Mouse (Mus musculus) kidney, postnatal 0 days (tissue): ENCODE measurements around the gene Cntnap2. TPM values are rescaled to one million over a fixed set of nuclear protein-coding genes. Genes with fewer than 3 reads are reported as not detected.

Source experiments
- ATAC-seq: fragments of 200-750 bp; cut with Nextera tagmentation; replicated peaks from 2 replicates; pipeline ENCODE4 v1.8.0; 2017; ENCODE audit warnings: low read depth, moderate number of reproducible peaks, moderate TSS enrichment, moderate library complexity; ENCODE audit not compliant: low FRiP score
- DNase-seq: peaks from one replicate; pipeline ENCODE4 v3.0.0-alpha.2; 2016; ENCODE audit warnings: low spot score
- H3K27ac ChIP-seq: fragments of 300-500 bp; sonication (generic); 2 replicates; pipeline ENCODE4 v1.5.1; 2014; ENCODE audit warnings: mild to moderate bottlenecking
- H3K27me3 ChIP-seq: fragments of 300-500 bp; sonication (generic); 2 replicates; pipeline ENCODE4 v1.6.1; 2014; ENCODE audit warnings: low read length, mixed read lengths; ENCODE audit not compliant: insufficient read depth
- H3K36me3 ChIP-seq: fragments of 300-500 bp; sonication (generic); 2 replicates; pipeline ENCODE4 v1.6.1; 2014; ENCODE audit warnings: low read length, mixed read lengths; ENCODE audit not compliant: insufficient read depth
- H3K4me1 ChIP-seq: fragments of 300-500 bp; sonication (generic); replicated peaks from 2 replicates; pipeline ENCODE4 v1.6.1; 2014; ENCODE audit warnings: antibody characterized with exemption, low read length, mixed read lengths; ENCODE audit not compliant: insufficient read depth
- H3K4me2 ChIP-seq: fragments of 300-500 bp; sonication (generic); 2 replicates; pipeline ENCODE4 v1.6.1; 2014; ENCODE audit warnings: mild to moderate bottlenecking, low read length, moderate library complexity, mixed read lengths
- H3K4me3 ChIP-seq: fragments of 300-500 bp; sonication (generic); replicated peaks from 2 replicates; pipeline ENCODE4 v1.5.1; 2014; ENCODE audit warnings: low read depth, low read length
- H3K9ac ChIP-seq: fragments of 300-500 bp; sonication (generic); 2 replicates; pipeline ENCODE4 v1.6.1; 2014; ENCODE audit warnings: low read depth, low read length
- H3K9me3 ChIP-seq: fragments of 300-500 bp; sonication (generic); replicated peaks from 2 replicates; pipeline ENCODE4 v1.6.1; 2016; ENCODE audit warnings: low read length, inconsistent platforms, mixed read lengths
- CTCF ChIP-seq: IDR thresholded peaks from 2 replicates; pipeline ENCODE4 v1.5.1; 2016; ENCODE audit warnings: antibody characterized with exemption, low read depth, mild to moderate bottlenecking, moderate library complexity
- WGBS: fragments of 180-500 bp; shearing (Covaris S2); extraction: QIAGEN DNeasy Blood & Tissue Kit; methylation state at CpG from one replicate; pipeline ENCODE4 v1.1.7; 2014; 5-methylcytosine and 5-hydroxymethylcytosine counted together
- polyA plus RNA-seq: library from polyadenylated mRNA; unstranded; fragments of >200 nt; fragmentation: Nextera tagmentation; extraction: Ambion mirVana; gene quantifications from 2 replicates; pipeline ENCODE4 v1.2.1, GENCODE M21; 2015

The Cntnap2 gene
- polyA plus RNA-seq, 1 experiment from 2014 or later, result 2.8 TPM

DNA sequence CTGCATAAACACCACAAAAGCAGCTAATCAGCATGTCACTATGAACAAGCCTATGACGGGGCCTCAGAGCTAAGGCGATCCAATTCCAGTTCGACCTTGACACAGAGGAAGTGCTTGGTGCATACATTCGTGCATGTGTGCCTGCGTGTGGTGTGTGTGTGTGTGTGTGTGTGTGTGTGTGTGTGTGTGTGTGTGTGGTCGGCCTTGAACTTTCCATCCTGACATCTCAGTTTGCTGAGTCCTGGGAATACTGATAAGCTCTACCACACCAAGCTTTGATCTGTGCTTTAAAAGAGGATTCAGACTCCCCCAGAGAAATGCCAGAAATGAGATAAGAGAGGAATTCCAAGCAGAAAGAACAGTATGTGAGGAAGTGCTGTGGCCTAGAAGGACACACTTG is 2279.0 kb downstream of the Cntnap2 start:
- no peak overlapping the region for H3K9ac ChIP-seq
- H3K27me3 ChIP-seq, result no peaks in the 10 kb centered on the region
- 57% methylated on average over 6 of the region's 6 CpGs for WGBS
- no peaks in the 10 kb centered on the region for H3K4me1 ChIP-seq
- H3K27ac ChIP-seq, result no peak overlapping the region
- no peaks in the 10 kb centered on the region for H3K36me3 ChIP-seq
- H3K4me2 ChIP-seq, result no peak overlapping the region
- no peaks in the 10 kb centered on the region for H3K9me3 ChIP-seq
- ATAC-seq (no peak), DNase-seq (peak; percentile 27)
- no peak for TF ChIP-seq CTCF
- H3K4me3 ChIP-seq, result no peak overlapping the region

GRCm38 (mm10) chr6:47340813-47341502 is 2281.8 kb downstream of the Cntnap2 start:
- H3K4me3 ChIP-seq, result no peak overlapping the region
- peak overlapping the region; percentile 44; the same call in 1 of the 2 replicates for H3K27ac ChIP-seq
- ATAC-seq (no peak; the same call in 1 of the 2 replicates), DNase-seq (no peak)
- H3K4me1 ChIP-seq, result no peaks in the 10 kb centered on the region
- TF ChIP-seq CTCF, result no peak
- no peak overlapping the region for H3K4me2 ChIP-seq
- no peak overlapping the region for H3K9ac ChIP-seq
- H3K9me3 ChIP-seq, result no peaks in the 10 kb centered on the region
- 74% methylated on average over 4 of the region's 4 CpGs for WGBS
- no peaks in the 10 kb centered on the region for H3K27me3 ChIP-seq
- H3K36me3 ChIP-seq, result no peaks in the 10 kb centered on the region

GRCm38 (mm10) chr6:47341503-47341884 is 2282.3 kb downstream of the Cntnap2 start:
- H3K27ac ChIP-seq, result peak overlapping the region; percentile 63; the same call in 1 of the 2 replicates
- no peak overlapping the region for H3K4me2 ChIP-seq
- H3K9ac ChIP-seq, result no peak overlapping the region
- no peak for TF ChIP-seq CTCF
- DNase-seq, result peak; percentile 15
- H3K36me3 ChIP-seq, result no peaks in the 10 kb centered on the region
- 41% methylated on average over 6 of the region's 6 CpGs for WGBS
- ATAC-seq, result peak; percentile 82
- no peaks in the 10 kb centered on the region for H3K27me3 ChIP-seq
- no peaks in the 10 kb centered on the region for H3K9me3 ChIP-seq
- no peaks in the 10 kb centered on the region for H3K4me1 ChIP-seq
- H3K4me3 ChIP-seq, result no peak overlapping the region

- Histone ChIP-seq H3K4me1 (no peaks in the 10 kb centered on the region), H3K27ac (no peak overlapping the region), H3K27me3 (no peaks in the 10 kb centered on the region), H3K9ac (no peak overlapping the region), H3K36me3 (no peaks in the 10 kb centered on the region), H3K9me3 (no peaks in the 10 kb centered on the region), H3K4me2 (no peak overlapping the region), H3K4me3 (no peak overlapping the region)
- WGBS, result 89% methylated on average over 1 of the region's 1 CpGs
- DNase-seq (no peak), ATAC-seq (no peak)
- TF ChIP-seq CTCF, result no peak
Measured at GRCm38 (mm10) chr6:47343245-47343644, 2284.1 kb downstream of the Cntnap2 start.

DNA sequence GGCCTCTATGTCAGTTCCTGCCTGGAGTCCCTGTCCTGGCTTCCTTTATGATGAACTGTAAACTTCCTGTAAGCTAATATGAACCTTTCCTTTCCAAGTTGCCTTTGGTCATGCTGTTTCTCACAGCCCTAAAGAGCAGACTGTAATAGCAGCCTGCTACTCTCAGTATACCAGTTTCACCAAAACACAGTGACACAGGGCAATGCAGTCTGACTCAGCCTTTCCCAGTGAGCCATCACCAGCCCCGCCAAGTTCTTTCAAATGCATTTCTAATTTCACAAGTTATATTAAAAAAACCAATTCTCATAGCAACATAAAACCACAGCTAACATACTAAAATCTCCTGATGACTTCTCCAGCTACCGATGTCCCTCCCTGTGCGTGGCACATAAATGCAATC is 2285.5 kb downstream of the Cntnap2 start:
- no peak for TF ChIP-seq CTCF
- no peak overlapping the region for H3K27ac ChIP-seq
- no peaks in the 10 kb centered on the region for H3K27me3 ChIP-seq
- DNase-seq, result no peak
- no peak overlapping the region for H3K4me3 ChIP-seq
- no peaks in the 10 kb centered on the region for H3K4me1 ChIP-seq
- no peaks in the 10 kb centered on the region for H3K36me3 ChIP-seq
- no peak overlapping the region for H3K4me2 ChIP-seq
- no peak for ATAC-seq
- H3K9ac ChIP-seq, result no peak overlapping the region
- WGBS, result 78% methylated on average over 3 of the region's 3 CpGs
- no peaks in the 10 kb centered on the region for H3K9me3 ChIP-seq

GRCm38 (mm10) chr6:47350100-47350690 is 2291.0 kb downstream of the Cntnap2 start:
- Histone ChIP-seq H3K27ac (no peak overlapping the region), H3K27me3 (no peaks in the 10 kb centered on the region)

More at GRCm38 (mm10) chr6:47350100-47350690, 2291.0 kb downstream of the Cntnap2 start:
- Histone ChIP-seq H3K4me3 (no peak overlapping the region), H3K9me3 (no peaks in the 10 kb centered on the region), H3K4me1 (no peaks in the 10 kb centered on the region), H3K36me3 (no peaks in the 10 kb centered on the region), H3K9ac (no peak overlapping the region), H3K4me2 (no peak overlapping the region)
- ATAC-seq (no peak), DNase-seq (no peak)
- no peak for TF ChIP-seq CTCF
- WGBS, result 83% methylated on average over 8 of the region's 8 CpGs
